Mouse (Mus musculus) heart, postnatal 4 days (tissue): Measurements from ENCODE around the gene Meis2. TPM values are rescaled to one million over a fixed set of nuclear protein-coding genes. Genes with fewer than 3 reads are reported as not detected.

Source experiments
- DNase-seq: peaks from one replicate; pipeline ENCODE4 v3.0.0; 2021
- total RNA-seq, 2 experiments: library from RNA; stranded (reverse); gene quantifications; 2 replicates each; pipeline ENCODE4 v1.2.3; 2021

The Meis2 gene
- total RNA-seq = 10 to 100 TPM; 33.2 to 36.6 TPM

- peak; percentile 88 for DNase-seq
Observed at GRCm38 (mm10) chr2:116065570-116066005, at the start of gene Meis2. Gene Meis2 (minus strand): TSS chr2:116065839.

GRCm38 (mm10) chr2:116106194-116106593, 40.6 kb upstream of the Meis2 start:
- no peak for DNase-seq

GRCm38 (mm10) chr2:116105179-116105578, 39.5 kb upstream of the Meis2 start:
- no peak for DNase-seq

- no peak for DNase-seq
Observed at GRCm38 (mm10) chr2:116103411-116103996, 37.9 kb upstream of the Meis2 start.

GRCm38 (mm10) chr2:116101221-116101620, 35.6 kb upstream of the Meis2 start:
- DNase-seq = peak; percentile 79

- DNase-seq = no peak
Observed at GRCm38 (mm10) chr2:116080961-116081360, 15.3 kb upstream of the Meis2 start.

GRCm38 (mm10) chr2:116078841-116079240, 13.2 kb upstream of the Meis2 start:
- DNase-seq = no peak

GRCm38 (mm10) chr2:116077716-116078115, 12.1 kb upstream of the Meis2 start:
- no peak for DNase-seq

GRCm38 (mm10) chr2:116076752-116077480, 11.3 kb upstream of the Meis2 start:
- DNase-seq = no peak

- DNase-seq = peak; percentile 68
Observed at GRCm38 (mm10) chr2:116075902-116076301, 10.3 kb upstream of the Meis2 start.

GRCm38 (mm10) chr2:116075477-116075876, 9.8 kb upstream of the Meis2 start:
- peak; percentile 48 for DNase-seq

GRCm38 (mm10) chr2:116074726-116075440, 9.2 kb upstream of the Meis2 start:
- no peak for DNase-seq

GRCm38 (mm10) chr2:116074061-116074460, 8.4 kb upstream of the Meis2 start:
- no peak for DNase-seq

GRCm38 (mm10) chr2:116073311-116073904, 7.8 kb upstream of the Meis2 start:
- DNase-seq = no peak

- DNase-seq = no peak
Observed at GRCm38 (mm10) chr2:116072706-116073105, 7.1 kb upstream of the Meis2 start.

GRCm38 (mm10) chr2:116072321-116072640, 6.6 kb upstream of the Meis2 start:
- DNase-seq = no peak

- peak; percentile 84 for DNase-seq
Observed at GRCm38 (mm10) chr2:116071571-116072320, 6.1 kb upstream of the Meis2 start.

- no peak for DNase-seq
Observed at GRCm38 (mm10) chr2:116070614-116071425, 5.2 kb upstream of the Meis2 start.

- no peak for DNase-seq
Observed at GRCm38 (mm10) chr2:116069451-116070225, 4.0 kb upstream of the Meis2 start.

- no peak for DNase-seq
Observed at GRCm38 (mm10) chr2:116068901-116069300, 3.3 kb upstream of the Meis2 start.

- no peak for DNase-seq
Observed at GRCm38 (mm10) chr2:116068461-116068860, 2.8 kb upstream of the Meis2 start.
